ENCODE assay signal across 12 mouse cellular contexts in the genomic region with DNA sequence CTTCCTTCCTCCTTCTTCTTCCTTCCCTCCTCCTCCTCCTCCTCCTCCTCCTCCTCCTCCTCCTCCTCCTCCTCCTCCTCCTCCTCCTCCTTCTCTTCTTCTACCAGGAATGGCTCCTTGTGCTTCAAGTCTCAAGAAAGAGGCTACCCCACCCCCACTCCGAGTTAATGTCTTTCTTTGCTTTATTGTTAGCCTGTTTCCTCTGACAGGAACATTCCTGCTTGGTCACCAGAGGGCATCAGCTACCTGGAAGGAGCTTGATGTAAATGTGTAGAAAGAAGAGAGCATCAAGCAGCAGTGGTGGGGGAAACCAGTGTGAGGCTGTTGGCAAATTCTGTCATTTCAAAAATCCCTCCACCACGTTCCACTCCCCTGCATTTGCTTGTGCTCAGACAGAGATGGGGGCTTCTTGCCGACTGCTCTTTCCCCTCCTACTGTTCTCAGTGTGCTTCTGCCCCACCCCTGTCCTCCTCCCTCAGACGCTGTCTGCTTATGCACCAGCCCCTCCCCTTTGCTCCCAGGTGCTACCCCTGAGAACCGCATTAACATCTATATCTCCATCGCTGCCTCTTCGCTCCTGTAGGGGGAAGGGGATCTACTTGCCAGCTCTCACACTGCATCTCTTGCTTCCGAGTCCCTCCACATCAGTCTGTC. TPM values are rescaled to one million over a fixed set of nuclear protein-coding genes. Genes with fewer than 3 reads are reported as not detected.
DNase-seq lines count a peak whose midpoint lies in the region; ATAC-seq and TF ChIP-seq lines count a peak whose summit lies in the region.
"Had no signal": no experiment of that assay in that cellular context is flagged by ENCODE, and none has a peak within 500 bp of the region (broad histone marks: within the 10 kb centered on the region; RNA-seq: fewer than 3 reads in every experiment).

No protein-coding gene starts in this region.

- H3K4me1 ChIP-seq in heart, postnatal 0 days (ENCODE audit: control insufficient read depth, insufficient read depth), result no peaks in the 10 kb centered on the region
- H3K4me1 ChIP-seq in heart, embryonic 12.5 days (replicated peaks), result no peaks in the 10 kb centered on the region
- H3K4me1 ChIP-seq in limb, embryonic 10.5 days, result peaks cover 29% of the 10 kb centered on the region

- H3K36me3 ChIP-seq in heart, postnatal 0 days (replicated peaks; ENCODE audit: control insufficient read depth, insufficient read depth, low read length), result no peaks in the 10 kb centered on the region
- H3K36me3 ChIP-seq in heart, embryonic 12.5 days, result no peaks in the 10 kb centered on the region
- H3K36me3 ChIP-seq in limb, embryonic 10.5 days, result no peaks in the 10 kb centered on the region
- H3K36me3 ChIP-seq: forebrain, embryonic 15.5 days; limb, embryonic 15.5 days had no signal

- 16% methylated on average over 8 of the region's 8 CpGs for WGBS in heart, postnatal 0 days
- 14% methylated on average over 8 of the region's 8 CpGs for WGBS in heart, embryonic 12.5 days
- 22% methylated on average over 8 of the region's 8 CpGs for WGBS in limb, embryonic 10.5 days

- no peak overlapping the region for H3K4me3 ChIP-seq in heart, postnatal 0 days (ENCODE audit: low read depth, low read length)
- no peak overlapping the region for H3K4me3 ChIP-seq in heart, embryonic 12.5 days
- H3K4me3 ChIP-seq in limb, embryonic 10.5 days, result no peak overlapping the region
- H3K4me3 ChIP-seq: forebrain, embryonic 15.5 days; limb, embryonic 15.5 days had no signal

- no peaks in the 10 kb centered on the region for H3K9me3 ChIP-seq in heart, postnatal 0 days (replicated peaks; ENCODE audit: control insufficient read depth, low read length)
- H3K9me3 ChIP-seq in heart, embryonic 12.5 days (replicated peaks), result no peaks in the 10 kb centered on the region
- H3K9me3 ChIP-seq in limb, embryonic 10.5 days (replicated peaks), result no peaks in the 10 kb centered on the region
- H3K9me3 ChIP-seq: forebrain, embryonic 15.5 days; limb, embryonic 15.5 days had no signal

- H3K4me2 ChIP-seq in heart, postnatal 0 days (ENCODE audit: low read depth, low read length), result no peak overlapping the region
- H3K4me2 ChIP-seq in heart, embryonic 12.5 days, result no peak overlapping the region
- H3K4me2 ChIP-seq: forebrain, embryonic 15.5 days; limb, embryonic 15.5 days had no signal

- DNase-seq in heart, postnatal 0 days (ENCODE audit: low spot score), result no peak
- peak; percentile 23 for DNase-seq in thymus, postnatal 4 days
- no peak for DNase-seq in thymus, postnatal 0 days (ENCODE audit: low spot score)
- peak; percentile 28 for DNase-seq in limb, embryonic 10.5 days (ENCODE audit: low spot score)
- no peak for DNase-seq in gastrocnemius, postnatal 4 days (ENCODE audit: low spot score in 2 of 2)
- no peak for DNase-seq in gastrocnemius, postnatal 10 days
- DNase-seq in gastrocnemius, postnatal 25 days, result no peak
- DNase-seq: spleen, adult 18-20 months had no signal

- no peak for TF ChIP-seq EP300 in heart, postnatal 0 days (IDR thresholded peaks at IDR 0.05; ENCODE audit: low read depth)

- H3K9ac ChIP-seq in heart, postnatal 0 days (replicated peaks; ENCODE audit: low read depth, low read length), result no peak overlapping the region
- no peak overlapping the region for H3K9ac ChIP-seq in heart, embryonic 12.5 days
- H3K9ac ChIP-seq: forebrain, embryonic 15.5 days; limb, embryonic 15.5 days had no signal

- H3K27ac ChIP-seq in heart, postnatal 0 days (ENCODE audit: low read depth), result no peak overlapping the region
- H3K27ac ChIP-seq in heart, embryonic 12.5 days (ENCODE audit: poor library complexity, severe bottlenecking), result no peak overlapping the region
- H3K27ac ChIP-seq in limb, embryonic 10.5 days, result no peak overlapping the region
- H3K27ac ChIP-seq: forebrain, embryonic 15.5 days; limb, embryonic 15.5 days had no signal

- peak; percentile 33 for TF ChIP-seq CTCF in heart, postnatal 0 days (IDR thresholded peaks at IDR 0.05; ENCODE audit: low read depth)

- H3K27me3 ChIP-seq in heart, postnatal 0 days (ENCODE audit: control insufficient read depth, insufficient read depth, low read length), result 0 out of 2 replicates have a peak, but pooled peaks cover 4% of the 10 kb centered on the region
- peaks cover 16% of the 10 kb centered on the region for H3K27me3 ChIP-seq in heart, embryonic 12.5 days (replicated peaks)
- H3K27me3 ChIP-seq in limb, embryonic 10.5 days (ENCODE audit: low read depth, poor library complexity, severe bottlenecking), result peaks cover 20% of the 10 kb centered on the region
- H3K27me3 ChIP-seq: forebrain, embryonic 15.5 days had no signal

- no peak for ATAC-seq in heart, postnatal 0 days (ENCODE audit: insufficient read depth, low read depth)
- no peak for ATAC-seq in heart, embryonic 12.5 days (ENCODE audit: insufficient number of reproducible peaks, low FRiP score)
- ATAC-seq: forebrain, embryonic 15.5 days; inflammation-experienced regulatory T-cells, adult 6 months had no signal

RNA-seq across cellular contexts. Expression of gene Gsto1, which starts 32.5 kb away (rescaled TPM):
- 136 and 146 TPM in 2 replicates for total RNA-seq in heart, postnatal 0 days (2014; rRNA removed; ENCODE audit: low replicate concordance)
- polyA plus RNA-seq in heart, postnatal 0 days (2015; fragmentation: Nextera tagmentation; extraction: Ambion mirVana), result 127 and 140 TPM in 2 replicates
- 81.4 and 84.0 TPM in 2 replicates for polyA plus RNA-seq in heart, embryonic 12.5 days (2016; fragmentation: Nextera tagmentation; extraction: Ambion mirVana)
- 84.0 and 157 TPM in 2 replicates for polyA plus RNA-seq in thymus, postnatal 0 days (2015; fragmentation: Nextera tagmentation; extraction: Ambion mirVana)
- polyA plus RNA-seq in limb, embryonic 10.5 days (2016; fragmentation: Nextera tagmentation; extraction: Ambion mirVana), result 241 and 258 TPM in 2 replicates
- total RNA-seq in gastrocnemius, postnatal 4 days (2021), result 10 to 100 TPM; 30.0 to 34.3 TPM
- 10 to 100 TPM; 28.1 to 30.1 TPM for total RNA-seq in gastrocnemius, postnatal 10 days (2021)
- 10 to 100 TPM; 45.3 to 52.3 TPM for total RNA-seq in gastrocnemius, postnatal 25 days (2021)

RNA-seq across cellular contexts. Expression of gene Gsto2, which starts 43.1 kb away (rescaled TPM):
- 11.4 TPM in 1 of 2 replicates, not detected in the other for total RNA-seq in heart, postnatal 0 days (2014; rRNA removed; ENCODE audit: low replicate concordance)
- polyA plus RNA-seq in heart, postnatal 0 days (2015; fragmentation: Nextera tagmentation; extraction: Ambion mirVana), result 1.7 and 2.1 TPM in 2 replicates
- 0.76 and 1.3 TPM in 2 replicates for polyA plus RNA-seq in heart, embryonic 12.5 days (2016; fragmentation: Nextera tagmentation; extraction: Ambion mirVana)
- 0.39 and 0.52 TPM in 2 replicates for polyA plus RNA-seq in thymus, postnatal 0 days (2015; fragmentation: Nextera tagmentation; extraction: Ambion mirVana)
- polyA plus RNA-seq in limb, embryonic 10.5 days (2016; fragmentation: Nextera tagmentation; extraction: Ambion mirVana), result 0.59 and 1.0 TPM in 2 replicates
- 1 to 10 TPM; 1.3 to 1.9 TPM for total RNA-seq in gastrocnemius, postnatal 4 days (2021)
- total RNA-seq in gastrocnemius, postnatal 10 days (2021), result 1 to 10 TPM; 1.2 to 1.4 TPM
- under 1 TPM; 0.23 to 0.38 TPM for total RNA-seq in gastrocnemius, postnatal 25 days (2021)

Comparison
In these comparisons a context has a peak if more than half of its experiments do, and no peak if none do; other contexts are left out.
1. DNase-seq: peak in thymus, postnatal 4 days (single experiment) and limb, embryonic 10.5 days (single experiment); none in heart, postnatal 0 days (single experiment), thymus, postnatal 0 days (single experiment), gastrocnemius, postnatal 4 days (0 of 2), gastrocnemius, postnatal 10 days (single experiment) and gastrocnemius, postnatal 25 days (single experiment).